Mouse (Mus musculus): Measurements from ENCODE around the gene Sstr4. TPM values are rescaled to one million over a fixed set of nuclear protein-coding genes. Genes with fewer than 3 reads are reported as not detected.

The Sstr4 gene
- polyA plus RNA-seq, 1 experiment, result not detected

- Histone ChIP-seq H3K36me3 (ENCODE audit: control insufficient read depth, insufficient read depth) (no peaks in the 10 kb centered on the region), H3K79me2 (ENCODE audit: control insufficient read depth, insufficient read depth) (no peaks in the 10 kb centered on the region), H3K79me3 (ENCODE audit: low read depth) (no peaks in the 10 kb centered on the region), H3ac (ENCODE audit: control insufficient read depth, insufficient read length, low read depth) (no peak overlapping the region), H3K4me3 (ENCODE audit: insufficient read depth, poor library complexity, severe bottlenecking) (no peak overlapping the region), H3K27me3 (ENCODE audit: control insufficient read depth, insufficient read depth, insufficient read length) (no peaks in the 10 kb centered on the region)
- TF ChIP-seq MYOG (IDR thresholded peaks at IDR 0.05; ENCODE audit: control insufficient read depth, extremely low read depth, insufficient read length) (no peak), MYOD1 (IDR thresholded peaks at IDR 0.05; ENCODE audit: control insufficient read depth, insufficient read length, low read depth) (peak; percentile 92)
Measured at GRCm38 (mm10) chr2:148397784-148398100, 2.6 kb downstream of the Sstr4 start.

- H3K79me3 ChIP-seq (ENCODE audit: low read depth), result no peaks in the 10 kb centered on the region
- no peak overlapping the region for H3ac ChIP-seq (ENCODE audit: control insufficient read depth, insufficient read length, low read depth)
- TF ChIP-seq MYOG (IDR thresholded peaks at IDR 0.05; ENCODE audit: control insufficient read depth, extremely low read depth, insufficient read length) (no peak), MYOD1 (IDR thresholded peaks at IDR 0.05; ENCODE audit: control insufficient read depth, insufficient read length, low read depth) (no peak), USF1 (IDR thresholded peaks at IDR 0.05; ENCODE audit: low read depth) (no peak), CTCF (IDR thresholded peaks at IDR 0.05; ENCODE audit: control insufficient read depth, insufficient read depth, insufficient read length) (no peak), FOSL1 (IDR thresholded peaks at IDR 0.05; ENCODE audit: insufficient read depth, low read length, poor library complexity, severe bottlenecking) (no peak), CEBPB (IDR thresholded peaks at IDR 0.05; ENCODE audit: low read depth) (no peak), MAX (IDR thresholded peaks at IDR 0.05) (no peak)
- no peak overlapping the region for H3K4me3 ChIP-seq (ENCODE audit: insufficient read depth, poor library complexity, severe bottlenecking)
- no peaks in the 10 kb centered on the region for H3K36me3 ChIP-seq (ENCODE audit: control insufficient read depth, insufficient read depth)
- no peaks in the 10 kb centered on the region for H3K79me2 ChIP-seq (ENCODE audit: control insufficient read depth, insufficient read depth)
- H3K27me3 ChIP-seq (ENCODE audit: control insufficient read depth, insufficient read depth, insufficient read length), result no peaks in the 10 kb centered on the region
Measured at GRCm38 (mm10) chr2:148398901-148399685, 3.9 kb downstream of the Sstr4 start.

- TF ChIP-seq MAX (IDR thresholded peaks at IDR 0.05), result peak; percentile 63
- no peak for TF ChIP-seq CTCF (IDR thresholded peaks at IDR 0.05; ENCODE audit: control insufficient read depth, insufficient read depth, insufficient read length)
- Histone ChIP-seq H3K79me2 (ENCODE audit: control insufficient read depth, insufficient read depth) (peaks cover 15% of the 10 kb centered on the region), H3ac (ENCODE audit: control insufficient read depth, insufficient read length, low read depth) (no peak overlapping the region), H3K27me3 (ENCODE audit: control insufficient read depth, insufficient read depth, insufficient read length) (no peaks in the 10 kb centered on the region), H3K79me3 (ENCODE audit: low read depth) (no peaks in the 10 kb centered on the region), H3K4me3 (ENCODE audit: insufficient read depth, poor library complexity, severe bottlenecking) (no peak overlapping the region), H3K36me3 (ENCODE audit: control insufficient read depth, insufficient read depth) (no peaks in the 10 kb centered on the region)
Measured at GRCm38 (mm10) chr2:148402227-148402626, 7.1 kb downstream of the Sstr4 start.

GRCm38 (mm10) chr2:148404906-148405305 is 9.8 kb downstream of the Sstr4 start:
- H3K4me3 ChIP-seq (ENCODE audit: insufficient read depth, poor library complexity, severe bottlenecking), result no peak overlapping the region

GRCm38 (mm10) chr2:148406160-148406970 is 11.2 kb downstream of the Sstr4 start:
- Histone ChIP-seq H3K79me2 (ENCODE audit: control insufficient read depth, insufficient read depth) (peaks cover 18% of the 10 kb centered on the region), H3K79me3 (ENCODE audit: low read depth) (no peaks in the 10 kb centered on the region), H3K27me3 (ENCODE audit: control insufficient read depth, insufficient read depth, insufficient read length) (no peaks in the 10 kb centered on the region), H3K36me3 (ENCODE audit: control insufficient read depth, insufficient read depth) (no peaks in the 10 kb centered on the region), H3K4me3 (ENCODE audit: insufficient read depth, poor library complexity, severe bottlenecking) (peak overlapping the region; percentile 36), H3ac (ENCODE audit: control insufficient read depth, insufficient read length, low read depth) (no peak overlapping the region)
- TF ChIP-seq CEBPB (IDR thresholded peaks at IDR 0.05; ENCODE audit: low read depth) (no peak), MAX (IDR thresholded peaks at IDR 0.05) (no peak), USF1 (IDR thresholded peaks at IDR 0.05; ENCODE audit: low read depth) (no peak), MYOD1 (IDR thresholded peaks at IDR 0.05; ENCODE audit: control insufficient read depth, insufficient read length, low read depth) (no peak), MYOG (IDR thresholded peaks at IDR 0.05; ENCODE audit: control insufficient read depth, extremely low read depth, insufficient read length) (no peak), FOSL1 (IDR thresholded peaks at IDR 0.05; ENCODE audit: insufficient read depth, low read length, poor library complexity, severe bottlenecking) (no peak), CTCF (IDR thresholded peaks at IDR 0.05; ENCODE audit: control insufficient read depth, insufficient read depth, insufficient read length) (no peak)

More at GRCm38 (mm10) chr2:148404906-148405305, 9.8 kb downstream of the Sstr4 start:
- Histone ChIP-seq H3ac (ENCODE audit: control insufficient read depth, insufficient read length, low read depth) (no peak overlapping the region), H3K79me2 (ENCODE audit: control insufficient read depth, insufficient read depth) (peaks cover 18% of the 10 kb centered on the region), H3K27me3 (ENCODE audit: control insufficient read depth, insufficient read depth, insufficient read length) (no peaks in the 10 kb centered on the region), H3K36me3 (ENCODE audit: control insufficient read depth, insufficient read depth) (no peaks in the 10 kb centered on the region), H3K79me3 (ENCODE audit: low read depth) (no peaks in the 10 kb centered on the region)
- TF ChIP-seq CEBPB (IDR thresholded peaks at IDR 0.05; ENCODE audit: low read depth) (no peak), CTCF (IDR thresholded peaks at IDR 0.05; ENCODE audit: control insufficient read depth, insufficient read depth, insufficient read length) (no peak), USF1 (IDR thresholded peaks at IDR 0.05; ENCODE audit: low read depth) (no peak), FOSL1 (IDR thresholded peaks at IDR 0.05; ENCODE audit: insufficient read depth, low read length, poor library complexity, severe bottlenecking) (no peak), MAX (IDR thresholded peaks at IDR 0.05) (no peak), MYOG (IDR thresholded peaks at IDR 0.05; ENCODE audit: control insufficient read depth, extremely low read depth, insufficient read length) (no peak), MYOD1 (IDR thresholded peaks at IDR 0.05; ENCODE audit: control insufficient read depth, insufficient read length, low read depth) (no peak)

All from C2C12 (cell line).